Comparison of ENCODE assay signal across 18 mouse cellular contexts in the genomic region with DNA sequence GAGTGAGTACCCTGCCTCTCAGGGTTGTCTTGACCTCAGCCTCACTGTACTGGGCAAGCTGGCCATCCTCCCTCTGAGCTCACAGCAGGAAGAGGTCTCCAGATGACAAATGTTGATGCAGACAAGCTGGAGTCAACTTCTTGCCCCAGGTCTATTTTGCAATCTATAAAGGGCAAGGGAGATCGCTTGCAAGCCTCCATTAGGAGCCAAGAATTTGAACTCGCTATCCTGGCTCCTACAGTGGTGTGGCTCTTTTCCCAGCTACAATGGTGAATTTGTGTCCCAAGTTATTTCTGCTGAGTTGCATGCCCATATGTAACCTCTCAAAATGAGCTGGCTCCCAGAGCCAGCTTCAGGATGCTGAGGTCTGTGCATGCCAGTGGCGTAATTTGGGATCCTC.
DNase-seq lines count a peak whose midpoint lies in the region; ATAC-seq lines count a peak whose summit lies in the region.
"Had no signal": no experiment of that assay in that cellular context is flagged by ENCODE, and none has a peak within 500 bp of the region (broad histone marks: within the 10 kb centered on the region; RNA-seq: fewer than 3 reads in every experiment).

No protein-coding gene starts in this region.

- DNase-seq in heart, adult 18-20 months, result peak; percentile 33 to 58
- DNase-seq in heart, postnatal 4 days, result no peak
- peak; percentile 27 for DNase-seq in urinary bladder, postnatal 14 days (ENCODE audit: low spot score)
- DNase-seq in urinary bladder, postnatal 4 days (ENCODE audit: low spot score in 2 of 2), result no peak
- peak; percentile 67 for DNase-seq in kidney, postnatal 14 days
- DNase-seq in lung, postnatal 36 days, result peak; percentile 31
- no peak for DNase-seq in spleen, adult 18-20 months
- no peak for DNase-seq in midbrain, embryonic 14.5 days
- DNase-seq: adrenal gland, postnatal 10 days; B cell, adult 2 months; cerebellum, adult 8-10 months; embryo, embryonic 11 days; left cerebral cortex, postnatal 4 days had no signal

- no peak overlapping the region for H3K4me2 ChIP-seq in midbrain, embryonic 14.5 days (ENCODE audit: low read length)
- H3K4me2 ChIP-seq: forebrain, embryonic 13.5 days; heart, embryonic 13.5 days; hindbrain, embryonic 12.5 days; liver, embryonic 12.5 days; midbrain, embryonic 15.5 days had no signal

- H3K4me1 ChIP-seq in midbrain, embryonic 14.5 days (ENCODE audit: control insufficient read depth, insufficient read depth, low read length), result no peaks in the 10 kb centered on the region
- H3K4me1 ChIP-seq: forebrain, embryonic 13.5 days; hindbrain, embryonic 12.5 days; midbrain, embryonic 15.5 days had no signal

- no peak for ATAC-seq in midbrain, embryonic 14.5 days (ENCODE audit: low FRiP score, low TSS enrichment)
- ATAC-seq: forebrain, embryonic 13.5 days; liver, embryonic 12.5 days; midbrain, embryonic 15.5 days had no signal

- H3K36me3 ChIP-seq in midbrain, embryonic 14.5 days (ENCODE audit: control insufficient read depth, insufficient read depth, low read length), result no peaks in the 10 kb centered on the region
- H3K36me3 ChIP-seq: heart, embryonic 13.5 days; hindbrain, embryonic 12.5 days; liver, embryonic 12.5 days; midbrain, embryonic 15.5 days had no signal

- WGBS in midbrain, embryonic 14.5 days, result 91% methylated on average over 3 of the region's 3 CpGs

- H3K9ac ChIP-seq in midbrain, embryonic 14.5 days (replicated peaks; ENCODE audit: low read length), result no peak overlapping the region
- H3K9ac ChIP-seq: forebrain, embryonic 13.5 days; heart, embryonic 13.5 days; hindbrain, embryonic 12.5 days; liver, embryonic 12.5 days; midbrain, embryonic 15.5 days had no signal

- H3K4me3 ChIP-seq in midbrain, embryonic 14.5 days (replicated peaks; ENCODE audit: low read depth, low read length), result no peak overlapping the region
- H3K4me3 ChIP-seq: forebrain, embryonic 13.5 days; heart, embryonic 13.5 days; hindbrain, embryonic 12.5 days; liver, embryonic 12.5 days; midbrain, embryonic 15.5 days had no signal

- H3K27ac ChIP-seq in midbrain, embryonic 14.5 days (replicated peaks; ENCODE audit: low read depth, low read length), result no peak overlapping the region
- H3K27ac ChIP-seq: forebrain, embryonic 13.5 days; heart, embryonic 13.5 days; hindbrain, embryonic 12.5 days; liver, embryonic 12.5 days; midbrain, embryonic 15.5 days had no signal

- H3K9me3 ChIP-seq in midbrain, embryonic 14.5 days (ENCODE audit: control insufficient read depth, low read length), result 0 out of 2 replicates have a peak, but pooled peaks cover 3% of the 10 kb centered on the region
- H3K9me3 ChIP-seq: forebrain, embryonic 13.5 days; hindbrain, embryonic 12.5 days; liver, embryonic 12.5 days had no signal

- H3K27me3 ChIP-seq in midbrain, embryonic 14.5 days (ENCODE audit: control insufficient read depth, insufficient read depth, low read length), result no peaks in the 10 kb centered on the region
- H3K27me3 ChIP-seq: forebrain, embryonic 13.5 days; heart, embryonic 13.5 days; hindbrain, embryonic 12.5 days; midbrain, embryonic 15.5 days had no signal

Comparison
In these comparisons a context has a peak if more than half of its experiments do, and no peak if none do; other contexts are left out.
1. DNase-seq: peak in heart, adult 18-20 months (2 of 2), urinary bladder, postnatal 14 days (single experiment), kidney, postnatal 14 days (single experiment) and lung, postnatal 36 days (single experiment); none in heart, postnatal 4 days (single experiment), urinary bladder, postnatal 4 days (0 of 2), spleen, adult 18-20 months (0 of 2) and midbrain, embryonic 14.5 days (single experiment).